Mouse (Mus musculus) E14TG2a.4 (cell line): ENCODE results near the gene Ric8a.

ENCODE experiments used
- CTCF ChIP-seq: conservative IDR thresholded peaks from 2 replicates; pipeline ENCODE4 v1.5.1; 2014; ENCODE audit warnings: low read length
- NANOG ChIP-seq: IDR thresholded peaks from 2 replicates; pipeline ENCODE4 v1.6.1; 2014; ENCODE audit warnings: borderline replicate concordance, low read length, mixed read lengths
- POU5F1 ChIP-seq: IDR thresholded peaks from 2 replicates; pipeline ENCODE4 v1.6.1; 2014; ENCODE audit warnings: low read length, borderline replicate concordance

DNA sequence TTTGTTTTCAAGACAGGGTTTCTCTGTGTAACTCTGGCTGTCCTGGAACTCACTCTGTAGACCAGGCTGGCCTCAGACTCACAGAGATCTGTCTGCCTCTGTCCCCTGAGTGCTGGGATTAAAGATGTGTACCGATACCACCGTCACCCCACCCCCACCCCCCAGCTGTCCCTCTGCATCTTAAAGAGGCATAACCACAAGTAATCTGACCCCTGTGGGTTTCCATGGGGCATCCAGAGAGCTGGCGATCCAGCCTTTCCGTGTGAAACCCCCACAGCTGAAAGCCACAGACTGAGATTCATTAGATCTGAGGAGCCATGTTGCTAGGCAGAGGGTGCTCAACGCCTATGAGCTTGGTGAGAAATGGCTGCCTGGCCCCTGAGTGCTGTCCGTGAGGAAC lies 3.2 kb downstream of the Ric8a start:
- TF ChIP-seq CTCF = no peak
- no peak for TF ChIP-seq NANOG
- no peak for TF ChIP-seq POU5F1
